Mouse (Mus musculus) heart, adult 2 months (tissue): ENCODE data around the gene Kcnn3. TPM values are rescaled to one million over a fixed set of nuclear protein-coding genes. Genes with fewer than 3 reads are reported as not detected.

ENCODE experiments used
- DNase-seq, 2 experiments: peaks; one replicate each; pipeline ENCODE4 v3.0.0; 2021
- H3K27ac ChIP-seq: fragments of 200-600 bp; 2 replicates; pipeline ENCODE4 v1.8.1; 2022
- H3K27me3 ChIP-seq: fragments of 200-500 bp; 2 replicates; pipeline ENCODE4 v1.6.1; 2012; ENCODE audit warnings: mild to moderate bottlenecking, low read length, inconsistent platforms, mixed read lengths; ENCODE audit not compliant: control insufficient read depth, insufficient read depth
- H3K36me3 ChIP-seq: fragments of 200-500 bp; 2 replicates; pipeline ENCODE4 v1.6.1; 2012; ENCODE audit warnings: low read length, inconsistent platforms; ENCODE audit not compliant: control insufficient read depth, insufficient read depth
- H3K4me1 ChIP-seq: fragments of 200-500 bp; 2 replicates; pipeline ENCODE4 v1.6.1; 2011; ENCODE audit warnings: low read length; ENCODE audit not compliant: control insufficient read depth, insufficient read depth
- H3K4me3 ChIP-seq: fragments of 200-600 bp; 2 replicates; pipeline ENCODE4 v1.8.1; 2022
- H3K79me2 ChIP-seq: fragments of 200-500 bp; replicated peaks from 2 replicates; pipeline ENCODE4 v1.6.1; 2012; ENCODE audit warnings: mild to moderate bottlenecking, inconsistent platforms, low read length, moderate library complexity, mixed read lengths; ENCODE audit not compliant: control insufficient read depth, insufficient read depth
- H3K9ac ChIP-seq: fragments of 200-500 bp; 2 replicates; pipeline ENCODE4 v1.6.1; 2012; ENCODE audit warnings: low read depth, mild to moderate bottlenecking, control low read depth, inconsistent platforms, low read length, mixed read lengths
- CTCF ChIP-seq: fragments of 200-600 bp; IDR thresholded peaks from 2 replicates; pipeline ENCODE4 v1.8.1; 2022; ENCODE audit warnings: antibody characterized with exemption, mild to moderate bottlenecking, moderate library complexity
- EP300 ChIP-seq: fragments of 200-500 bp; IDR thresholded peaks from 2 replicates; pipeline ENCODE4 v1.6.1; 2011; ENCODE audit warnings: low read depth, low read length, control low read depth; ENCODE audit not compliant: insufficient read depth
- POLR2A ChIP-seq: fragments of 200-500 bp; IDR thresholded peaks from 2 replicates; pipeline ENCODE4 v1.6.1; 2011; ENCODE audit warnings: mild to moderate bottlenecking, low read depth, low read length, control low read depth; ENCODE audit not compliant: insufficient read depth
- WGBS: fragments of 180-500 bp; shearing (Covaris S2); methylation state at CpG from one replicate; pipeline ENCODE4 v1.1.7; 2018; 5-methylcytosine and 5-hydroxymethylcytosine counted together
- intact Hi-C: fragments of 180-260 bp; cut with DNase I; formaldehyde crosslinking; loops from one replicate; pipeline ENCODE4 v1.15.1; 2025
- polyA plus RNA-seq: library from polyadenylated mRNA; depleted of rRNA; stranded (reverse); fragments of >200 nt; gene quantifications from 2 replicates; pipeline ENCODE4 v1.2.3, GENCODE M21; 2012
- total RNA-seq, 2 experiments: library from RNA; stranded (reverse); gene quantifications; 2 replicates each; pipeline ENCODE4 v1.2.3; 2021

The Kcnn3 gene
- total and polyA plus RNA-seq, 3 experiments = 0.84 to 3.3 (median 2.0) TPM

DNA sequence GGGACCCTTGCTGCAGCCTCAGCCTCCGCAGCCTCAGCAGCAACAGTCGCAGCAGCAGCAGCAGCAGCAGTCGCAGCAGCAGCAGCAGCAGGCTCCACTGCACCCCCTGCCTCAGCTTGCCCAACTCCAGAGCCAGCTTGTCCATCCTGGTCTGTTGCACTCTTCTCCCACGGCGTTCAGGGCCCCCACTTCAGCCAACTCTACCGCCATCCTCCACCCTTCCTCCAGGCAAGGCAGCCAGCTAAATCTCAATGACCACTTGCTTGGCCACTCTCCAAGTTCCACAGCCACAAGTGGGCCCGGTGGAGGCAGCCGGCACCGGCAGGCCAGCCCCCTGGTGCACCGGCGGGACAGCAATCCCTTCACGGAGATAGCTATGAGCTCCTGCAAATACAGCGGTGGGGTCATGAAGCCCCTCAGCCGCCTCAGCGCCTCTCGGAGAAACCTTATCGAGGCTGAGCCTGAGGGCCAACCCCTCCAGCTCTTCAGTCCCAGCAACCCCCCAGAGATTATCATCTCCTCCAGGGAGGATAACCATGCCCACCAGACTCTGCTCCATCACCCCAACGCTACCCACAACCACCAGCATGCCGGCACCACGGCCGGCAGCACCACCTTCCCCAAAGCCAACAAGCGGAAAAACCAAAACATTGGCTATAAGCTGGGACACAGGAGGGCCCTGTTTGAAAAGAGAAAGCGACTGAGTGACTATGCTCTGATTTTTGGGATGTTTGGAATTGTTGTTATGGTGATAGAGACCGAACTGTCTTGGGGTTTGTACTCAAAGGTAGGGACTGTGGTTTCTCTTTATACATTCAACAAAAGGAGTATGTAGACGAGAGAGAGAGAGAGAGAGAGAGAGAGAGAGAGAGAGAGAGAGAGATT, 896 bp downstream of the Kcnn3 start:
- H3K79me2 ChIP-seq = no peaks in the 10 kb centered on the region
- 4% methylated on average over 25 of the region's 25 CpGs for WGBS
- 0 out of 2 replicates have a peak, but pooled peaks cover 1% of the 10 kb centered on the region for H3K4me1 ChIP-seq
- peak overlapping the region; percentile 21 for H3K9ac ChIP-seq
- H3K4me3 ChIP-seq = peak overlapping the region; percentile 43
- peak; percentile 53 to 59 for DNase-seq
- no peak for TF ChIP-seq EP300
- no peak for TF ChIP-seq CTCF
- TF ChIP-seq POLR2A = no peak
- no peaks in the 10 kb centered on the region for H3K36me3 ChIP-seq
- 0 out of 2 replicates have a peak, but pooled peaks cover 7% of the 10 kb centered on the region for H3K27me3 ChIP-seq
- intact Hi-C loops = no loop called here
- no peak overlapping the region for H3K27ac ChIP-seq

DNA sequence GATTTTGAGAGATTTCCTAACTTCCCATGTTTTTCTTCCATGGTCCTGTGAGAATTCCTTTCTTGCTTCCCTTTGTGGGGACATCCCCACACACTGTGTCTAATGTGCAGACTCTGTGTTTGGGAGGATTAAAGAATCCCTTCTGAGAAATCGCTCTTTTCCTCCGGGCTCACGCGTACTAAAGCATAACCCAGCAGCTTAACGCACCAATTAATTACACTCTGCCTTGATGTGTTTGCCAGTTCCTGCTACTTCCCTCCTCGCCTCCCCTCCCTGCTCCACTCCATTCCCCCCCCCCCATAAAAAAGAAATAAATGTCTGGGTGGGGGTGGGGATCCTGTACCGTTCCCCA, 1.5 kb downstream of the Kcnn3 start:
- no peaks in the 10 kb centered on the region for H3K79me2 ChIP-seq
- H3K27me3 ChIP-seq = 0 out of 2 replicates have a peak, but pooled peaks cover 7% of the 10 kb centered on the region
- 7% methylated on average over 7 of the region's 7 CpGs for WGBS
- H3K27ac ChIP-seq = no peak overlapping the region
- intact Hi-C loops = no loop called here
- peak overlapping the region; percentile 43; the same call in 1 of the 2 replicates for H3K4me3 ChIP-seq
- DNase-seq = no peak
- TF ChIP-seq POLR2A (no peak), EP300 (no peak), CTCF (no peak)
- H3K4me1 ChIP-seq = 0 out of 2 replicates have a peak, but pooled peaks cover 1% of the 10 kb centered on the region
- no peak overlapping the region for H3K9ac ChIP-seq
- no peaks in the 10 kb centered on the region for H3K36me3 ChIP-seq

DNA sequence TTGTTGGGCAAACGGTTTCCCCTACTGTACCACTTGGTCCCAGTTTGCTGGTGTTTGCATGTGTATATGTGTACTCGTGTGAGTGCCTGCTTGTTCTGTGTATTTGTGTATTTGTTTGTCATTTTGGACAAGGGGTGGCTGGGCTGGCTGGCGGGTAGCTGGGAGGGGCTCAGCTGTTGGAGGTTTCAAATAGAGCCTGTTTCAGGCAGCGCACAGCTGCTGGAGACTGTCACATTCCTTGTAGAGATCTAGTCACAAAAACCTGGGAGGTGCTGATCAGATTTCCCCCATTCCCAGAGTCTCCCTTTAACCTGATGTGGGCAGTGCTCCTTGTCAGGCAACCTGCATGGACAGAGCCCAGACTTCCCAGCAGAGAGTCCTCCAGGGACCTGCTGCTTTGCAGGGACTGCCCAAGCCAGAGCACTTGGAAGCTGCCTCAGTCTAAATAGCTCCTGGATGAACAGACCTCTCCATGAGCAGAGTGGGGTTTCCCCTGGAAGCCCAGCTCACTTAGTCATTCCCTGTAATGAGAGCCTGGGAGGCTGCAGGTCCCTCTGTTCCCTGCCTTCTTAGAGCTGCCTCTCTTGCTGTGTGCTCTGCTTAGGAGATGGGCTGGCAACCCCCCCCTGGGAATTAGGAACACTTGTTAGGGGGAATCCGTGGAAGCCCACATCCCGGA, 2.6 kb downstream of the Kcnn3 start:
- 0 out of 2 replicates have a peak, but pooled peaks cover 7% of the 10 kb centered on the region for H3K27me3 ChIP-seq

DNA sequence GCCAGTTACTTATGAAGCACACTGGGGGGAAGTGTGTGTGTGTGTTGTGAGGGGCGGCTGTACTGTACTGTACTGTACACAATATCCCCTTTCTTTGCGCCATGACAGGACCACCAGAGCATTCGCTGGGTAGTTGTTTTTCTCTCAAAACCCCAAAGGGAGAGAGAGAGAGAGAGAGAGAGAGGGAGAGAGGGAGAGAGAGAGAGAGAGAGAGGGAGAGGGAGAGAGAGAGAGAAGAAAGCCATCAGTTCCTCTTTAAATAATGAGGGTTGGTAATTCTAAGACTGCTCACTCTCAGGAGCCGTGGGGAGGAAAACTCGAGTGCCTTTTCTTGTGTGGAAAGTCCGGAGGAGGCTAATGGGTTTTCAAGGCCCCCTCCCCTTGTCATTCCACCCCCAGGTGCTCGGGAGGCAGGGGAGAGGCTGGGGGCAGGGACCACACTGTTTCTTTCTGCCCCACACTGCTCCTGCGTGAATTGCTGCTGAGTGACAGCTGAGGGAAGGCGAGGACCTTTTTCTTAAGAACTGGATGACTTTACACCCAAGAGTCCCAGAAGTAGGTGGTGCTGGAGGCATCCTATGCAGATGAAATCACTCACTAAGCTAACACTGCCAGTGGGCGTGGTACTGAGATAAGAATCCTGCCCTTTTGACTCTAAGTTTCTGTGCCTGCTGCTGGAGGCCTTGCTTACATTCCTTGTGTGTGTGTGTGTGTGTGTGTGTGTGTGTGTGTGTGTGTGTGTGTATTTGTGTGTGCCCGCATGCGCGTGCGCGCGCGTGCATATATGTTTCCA, 6.5 kb downstream of the Kcnn3 start:
- WGBS = 67% methylated on average over 17 of the region's 17 CpGs
- Histone ChIP-seq H3K36me3 (no peaks in the 10 kb centered on the region), H3K9ac (no peak overlapping the region), H3K4me3 (no peak overlapping the region), H3K27me3 (0 out of 2 replicates have a peak, but pooled peaks cover 3% of the 10 kb centered on the region), H3K79me2 (no peaks in the 10 kb centered on the region), H3K4me1 (no peaks in the 10 kb centered on the region), H3K27ac (no peak overlapping the region)
- DNase-seq = no peak
- intact Hi-C loops = no loop called here
- no peak for TF ChIP-seq POLR2A
- TF ChIP-seq EP300 = no peak
- no peak for TF ChIP-seq CTCF

More for the DNA sequence above, 2.6 kb downstream of the Kcnn3 start:
- peak; percentile 26 to 33 for DNase-seq
- Histone ChIP-seq H3K4me1 (0 out of 2 replicates have a peak, but pooled peaks cover 1% of the 10 kb centered on the region), H3K27ac (no peak overlapping the region), H3K36me3 (no peaks in the 10 kb centered on the region), H3K4me3 (no peak overlapping the region), H3K79me2 (no peaks in the 10 kb centered on the region), H3K9ac (no peak overlapping the region)
- WGBS = 29% methylated on average over 6 of the region's 6 CpGs
- no peak for TF ChIP-seq CTCF
- TF ChIP-seq POLR2A = no peak
- no peak for TF ChIP-seq EP300
- intact Hi-C loops = no loop called here

DNA sequence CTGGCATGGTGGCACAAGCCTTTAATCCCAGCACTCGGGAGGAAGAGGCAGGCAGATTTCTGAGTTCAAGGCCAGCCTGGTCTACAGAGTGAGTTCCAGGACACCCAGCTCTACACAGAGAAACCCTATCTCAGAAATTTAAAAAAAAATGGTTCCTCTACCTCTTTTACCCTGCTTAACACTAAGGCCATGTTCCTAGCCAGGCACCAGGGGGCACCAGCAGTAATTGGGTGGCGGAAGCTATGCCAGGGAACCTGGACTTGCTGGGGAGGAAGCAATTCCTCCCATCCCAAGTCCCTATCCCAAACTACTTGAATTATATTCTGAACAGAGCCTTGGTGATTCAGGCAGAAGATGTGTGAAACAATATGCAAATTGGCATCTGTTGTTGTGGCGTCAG, 9.8 kb downstream of the Kcnn3 start:
- H3K4me1 ChIP-seq = no peaks in the 10 kb centered on the region
- DNase-seq = no peak
- TF ChIP-seq CTCF (no peak; the same call in 1 of the 2 replicates), POLR2A (no peak), EP300 (no peak)
- intact Hi-C loops = no loop called here
- H3K9ac ChIP-seq = no peak overlapping the region
- H3K27ac ChIP-seq = no peak overlapping the region
- no peaks in the 10 kb centered on the region for H3K27me3 ChIP-seq
- WGBS = 88% methylated on average over 3 of the region's 3 CpGs
- H3K36me3 ChIP-seq = no peaks in the 10 kb centered on the region
- no peaks in the 10 kb centered on the region for H3K79me2 ChIP-seq
- no peak overlapping the region for H3K4me3 ChIP-seq
